In the genomic region with DNA sequence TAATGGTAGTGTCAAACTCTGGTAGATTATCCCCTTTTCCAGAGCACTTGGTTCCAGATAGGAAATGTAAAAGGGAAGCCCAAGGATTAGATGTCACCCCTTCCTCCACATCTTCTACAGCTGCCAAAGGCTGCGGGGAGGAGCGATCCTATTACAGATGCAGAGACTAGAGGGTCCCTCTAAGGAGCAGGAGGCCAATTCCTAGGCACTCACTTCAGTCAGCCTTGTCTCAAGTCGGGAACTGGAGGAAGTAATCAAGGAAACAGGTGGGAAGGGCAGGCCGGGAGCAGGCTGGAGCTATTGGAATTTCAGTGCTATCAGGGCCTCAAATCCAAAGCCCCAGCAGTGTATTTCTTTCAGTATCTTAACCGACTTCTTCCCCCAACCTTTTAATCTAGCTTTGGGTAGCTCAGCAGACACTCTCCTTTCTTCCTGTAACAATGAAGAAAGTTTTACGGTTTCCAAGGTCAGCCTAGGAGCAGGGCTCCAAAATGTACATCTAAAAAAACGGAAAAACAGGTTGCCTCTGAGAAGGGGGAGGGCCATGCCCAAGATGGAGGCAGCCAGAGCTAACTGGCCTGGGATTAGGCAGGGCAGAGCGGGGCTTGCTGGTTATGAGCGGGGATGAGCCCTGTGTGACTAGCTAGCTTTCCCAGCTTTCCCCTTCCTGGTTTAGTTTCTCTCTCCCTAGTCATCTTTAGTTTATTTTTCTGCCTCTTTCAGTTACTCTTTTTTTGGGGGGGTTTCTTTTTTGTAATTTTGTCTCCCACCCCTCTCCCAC, we compare ENCODE assay signal across 9 mouse cellular contexts. TPM values are rescaled to one million over a fixed set of nuclear protein-coding genes. Genes with fewer than 3 reads are reported as not detected.
A peak's percentile ranks its signal among the peaks of the same experiment; 100 is the strongest.
DNase-seq lines count a peak whose midpoint lies in the region; ATAC-seq lines count a peak whose summit lies in the region.
"Had no signal": no experiment of that assay in that cellular context is flagged by ENCODE, and none has a peak within 500 bp of the region (broad histone marks: within the 10 kb centered on the region; RNA-seq: fewer than 3 reads in every experiment).

No protein-coding gene starts in this region.

- H3K36me3 ChIP-seq in kidney, embryonic 16.5 days (ENCODE audit: insufficient read depth, low read length): peaks cover 15% of the 10 kb centered on the region
- peaks cover 30% of the 10 kb centered on the region for H3K36me3 ChIP-seq in embryonic facial prominence, embryonic 10.5 days (replicated peaks)
- H3K36me3 ChIP-seq in hindbrain, embryonic 15.5 days: peaks cover 10% of the 10 kb centered on the region; the same call in 1 of the 2 replicates
- H3K36me3 ChIP-seq in neural tube, embryonic 12.5 days: peaks cover 12% of the 10 kb centered on the region

- H3K27me3 ChIP-seq in kidney, embryonic 16.5 days (ENCODE audit: insufficient read depth, low read length): no peaks in the 10 kb centered on the region
- no peaks in the 10 kb centered on the region for H3K27me3 ChIP-seq in embryonic facial prominence, embryonic 10.5 days (replicated peaks; ENCODE audit: low read depth, poor library complexity, severe bottlenecking)
- no peaks in the 10 kb centered on the region for H3K27me3 ChIP-seq in hindbrain, embryonic 15.5 days
- H3K27me3 ChIP-seq in neural tube, embryonic 12.5 days (replicated peaks): no peaks in the 10 kb centered on the region

- no peak for ATAC-seq in kidney, embryonic 16.5 days (ENCODE audit: low FRiP score, low TSS enrichment)
- ATAC-seq in hindbrain, embryonic 15.5 days (ENCODE audit: low FRiP score, low read depth): no peak
- ATAC-seq in neural tube, embryonic 12.5 days (ENCODE audit: low FRiP score, low read depth): no peak

- WGBS in kidney, embryonic 16.5 days: 20% methylated on average over 9 of the region's 9 CpGs
- WGBS in embryonic facial prominence, embryonic 10.5 days: 21% methylated on average over 9 of the region's 9 CpGs
- 7% methylated on average over 9 of the region's 9 CpGs for WGBS in hindbrain, embryonic 15.5 days
- WGBS in neural tube, embryonic 12.5 days: 11% methylated on average over 9 of the region's 9 CpGs

- peak overlapping the region; percentile 89 for H3K27ac ChIP-seq in kidney, embryonic 16.5 days (ENCODE audit: low read length)
- peak overlapping the region; percentile 93 for H3K27ac ChIP-seq in embryonic facial prominence, embryonic 10.5 days (replicated peaks)
- H3K27ac ChIP-seq in hindbrain, embryonic 15.5 days (replicated peaks): peak overlapping the region; percentile 88
- peak overlapping the region; percentile 85 for H3K27ac ChIP-seq in neural tube, embryonic 12.5 days

- H3K9me3 ChIP-seq in kidney, embryonic 16.5 days (ENCODE audit: low read length): no peaks in the 10 kb centered on the region
- no peaks in the 10 kb centered on the region for H3K9me3 ChIP-seq in embryonic facial prominence, embryonic 10.5 days
- H3K9me3 ChIP-seq in hindbrain, embryonic 15.5 days: no peaks in the 10 kb centered on the region
- no peaks in the 10 kb centered on the region for H3K9me3 ChIP-seq in neural tube, embryonic 12.5 days

- no peak for DNase-seq in kidney, postnatal 25 days
- DNase-seq in embryonic facial prominence, embryonic 10.5 days (ENCODE audit: low spot score): peak; percentile 55
- no peak for DNase-seq in layer of hippocampus, postnatal 10 days (ENCODE audit: low spot score in 2 of 2)
- no peak for DNase-seq in spleen, adult 12 weeks (ENCODE audit: low spot score)
- DNase-seq in layer of hippocampus, adult 9-10 months (ENCODE audit: low spot score): no peak
- DNase-seq: thymus, postnatal 25 days had no signal

- peak overlapping the region; percentile 88 for H3K4me2 ChIP-seq in kidney, embryonic 16.5 days (replicated peaks; ENCODE audit: low read depth, low read length)
- peak overlapping the region; percentile 93 for H3K4me2 ChIP-seq in hindbrain, embryonic 15.5 days
- peak overlapping the region; percentile 77 for H3K4me2 ChIP-seq in neural tube, embryonic 12.5 days (replicated peaks)

- peaks cover 64% of the 10 kb centered on the region for H3K4me1 ChIP-seq in kidney, embryonic 16.5 days (ENCODE audit: insufficient read depth, low read length)
- peaks cover 80% of the 10 kb centered on the region for H3K4me1 ChIP-seq in embryonic facial prominence, embryonic 10.5 days
- H3K4me1 ChIP-seq in hindbrain, embryonic 15.5 days (replicated peaks): peaks cover 72% of the 10 kb centered on the region
- H3K4me1 ChIP-seq in neural tube, embryonic 12.5 days: peaks cover 79% of the 10 kb centered on the region

- H3K4me3 ChIP-seq in kidney, embryonic 16.5 days (ENCODE audit: low read length): peak overlapping the region; percentile 18
- peak overlapping the region; percentile 82 for H3K4me3 ChIP-seq in embryonic facial prominence, embryonic 10.5 days
- peak overlapping the region; percentile 72 for H3K4me3 ChIP-seq in hindbrain, embryonic 15.5 days
- H3K4me3 ChIP-seq in neural tube, embryonic 12.5 days: peak overlapping the region; percentile 72

- H3K9ac ChIP-seq in kidney, embryonic 16.5 days (replicated peaks; ENCODE audit: low read length): peak overlapping the region; percentile 51
- peak overlapping the region; percentile 95 for H3K9ac ChIP-seq in hindbrain, embryonic 15.5 days
- H3K9ac ChIP-seq in neural tube, embryonic 12.5 days: peak overlapping the region; percentile 85

RNA-seq across cellular contexts. Expression of gene Pea15a, which starts 2.4 kb away (rescaled TPM):
- polyA plus RNA-seq in kidney, embryonic 16.5 days (2015; fragmentation: Nextera tagmentation; extraction: Ambion mirVana): 129 and 132 TPM in 2 replicates
- polyA plus RNA-seq in embryonic facial prominence, embryonic 10.5 days (2016; fragmentation: Nextera tagmentation; extraction: Ambion mirVana): 123 and 138 TPM in 2 replicates
- 454 and 489 TPM in 2 replicates for polyA plus RNA-seq in hindbrain, embryonic 15.5 days (2015; fragmentation: Nextera tagmentation; extraction: Ambion mirVana)
- 293 and 305 TPM in 2 replicates for polyA plus RNA-seq in neural tube, embryonic 12.5 days (2016; fragmentation: Nextera tagmentation; extraction: Ambion mirVana)
- 100 to 1,000 TPM; 351 to 392 TPM for total RNA-seq in layer of hippocampus, postnatal 10 days (2021)

RNA-seq across cellular contexts. Expression of gene Casq1, which starts 15.4 kb away (rescaled TPM):
- 5.2 and 5.6 TPM in 2 replicates for polyA plus RNA-seq in kidney, embryonic 16.5 days (2015; fragmentation: Nextera tagmentation; extraction: Ambion mirVana)
- 1.6 TPM in 2 replicates for polyA plus RNA-seq in embryonic facial prominence, embryonic 10.5 days (2016; fragmentation: Nextera tagmentation; extraction: Ambion mirVana)
- polyA plus RNA-seq in hindbrain, embryonic 15.5 days (2015; fragmentation: Nextera tagmentation; extraction: Ambion mirVana): 1.4 and 2.2 TPM in 2 replicates
- 2.1 TPM in 2 replicates for polyA plus RNA-seq in neural tube, embryonic 12.5 days (2016; fragmentation: Nextera tagmentation; extraction: Ambion mirVana)
- 1 to 10 TPM; 1.2 to 1.6 TPM for total RNA-seq in layer of hippocampus, postnatal 10 days (2021)

RNA-seq across cellular contexts. Expression of gene Atp1a4, which starts 54.0 kb away (rescaled TPM):
- polyA plus RNA-seq in kidney, embryonic 16.5 days (2015; fragmentation: Nextera tagmentation; extraction: Ambion mirVana): 0.05 TPM in 1 of 2 replicates, not detected in the other
- polyA plus RNA-seq in embryonic facial prominence, embryonic 10.5 days (2016; fragmentation: Nextera tagmentation; extraction: Ambion mirVana): not detected in 2 replicates
- 0.05 and 0.06 TPM in 2 replicates for polyA plus RNA-seq in hindbrain, embryonic 15.5 days (2015; fragmentation: Nextera tagmentation; extraction: Ambion mirVana)
- not detected in 2 replicates for polyA plus RNA-seq in neural tube, embryonic 12.5 days (2016; fragmentation: Nextera tagmentation; extraction: Ambion mirVana)
- total RNA-seq in layer of hippocampus, postnatal 10 days (2021): not detected

RNA-seq across cellular contexts. Expression of gene Dcaf8, which starts 56.3 kb away (rescaled TPM):
- 147 and 149 TPM in 2 replicates for polyA plus RNA-seq in kidney, embryonic 16.5 days (2015; fragmentation: Nextera tagmentation; extraction: Ambion mirVana)
- 130 and 141 TPM in 2 replicates for polyA plus RNA-seq in embryonic facial prominence, embryonic 10.5 days (2016; fragmentation: Nextera tagmentation; extraction: Ambion mirVana)
- polyA plus RNA-seq in hindbrain, embryonic 15.5 days (2015; fragmentation: Nextera tagmentation; extraction: Ambion mirVana): 84.6 and 85.8 TPM in 2 replicates
- 127 and 128 TPM in 2 replicates for polyA plus RNA-seq in neural tube, embryonic 12.5 days (2016; fragmentation: Nextera tagmentation; extraction: Ambion mirVana)
- 10 to 100 TPM; 85.4 to 90.5 TPM for total RNA-seq in layer of hippocampus, postnatal 10 days (2021)

RNA-seq across cellular contexts. Expression of gene Igsf8, which starts 57.2 kb away (rescaled TPM):
- polyA plus RNA-seq in kidney, embryonic 16.5 days (2015; fragmentation: Nextera tagmentation; extraction: Ambion mirVana): 60.2 and 69.7 TPM in 2 replicates
- polyA plus RNA-seq in embryonic facial prominence, embryonic 10.5 days (2016; fragmentation: Nextera tagmentation; extraction: Ambion mirVana): 33.7 and 39.5 TPM in 2 replicates
- 75.3 and 79.0 TPM in 2 replicates for polyA plus RNA-seq in hindbrain, embryonic 15.5 days (2015; fragmentation: Nextera tagmentation; extraction: Ambion mirVana)
- 165 and 171 TPM in 2 replicates for polyA plus RNA-seq in neural tube, embryonic 12.5 days (2016; fragmentation: Nextera tagmentation; extraction: Ambion mirVana)
- total RNA-seq in layer of hippocampus, postnatal 10 days (2021): 100 to 1,000 TPM; 178 to 204 TPM

Comparison
In these comparisons a context has a peak if more than half of its experiments do, and no peak if none do; other contexts are left out.
1. H3K4me3 ChIP-seq: peak in every context shown above with its lines; median percentile 82 in embryonic facial prominence, embryonic 10.5 days; 72 in hindbrain, embryonic 15.5 days; 72 in neural tube, embryonic 12.5 days; 18 in kidney, embryonic 16.5 days.